Mouse (Mus musculus): ENCODE data around the gene Lsamp.

- TF ChIP-seq POLR2A (IDR thresholded peaks at IDR 0.05; ENCODE audit: low read depth, low read length) (no peak), CTCF (IDR thresholded peaks at IDR 0.05; ENCODE audit: extremely low read depth, insufficient read depth, insufficient read length, insufficient replicate concordance) (no peak)
These were observed 2038.4 kb downstream of the Lsamp start for GRCm38 (mm10) chr16:42022566-42022965.
